Mouse (Mus musculus): ENCODE measurements around the gene Ugt1a10.

DNA sequence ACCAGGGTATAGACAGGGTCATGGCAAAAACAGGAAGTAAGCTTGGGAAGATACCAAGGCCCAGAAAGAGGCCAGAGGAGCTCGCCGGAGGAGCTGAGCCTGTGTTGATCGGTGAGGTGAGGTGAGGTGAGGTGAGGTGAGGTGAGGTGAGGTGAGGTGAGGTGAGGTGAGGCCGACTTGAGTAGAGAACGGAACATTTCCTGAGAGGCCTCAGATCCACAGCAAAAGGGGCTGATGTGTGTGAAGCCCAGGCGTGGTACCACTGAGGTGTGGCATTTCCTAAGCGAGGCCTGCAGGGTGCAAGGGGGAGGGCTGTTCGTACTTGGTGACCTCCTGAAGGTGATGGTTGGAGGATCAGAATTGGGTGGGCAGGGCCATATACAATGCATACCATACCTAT is 197.9 kb downstream of the Ugt1a10 start:
- TF ChIP-seq POLR2A (IDR thresholded peaks at IDR 0.05; ENCODE audit: borderline replicate concordance, control insufficient read depth, low read depth, low read length), result no peak
- TF ChIP-seq CTCF (IDR thresholded peaks at IDR 0.05; ENCODE audit: control insufficient read depth, insufficient read depth, low read length), result no peak

Measured in bone marrow, adult 2 months (tissue).